In the genomic region with DNA sequence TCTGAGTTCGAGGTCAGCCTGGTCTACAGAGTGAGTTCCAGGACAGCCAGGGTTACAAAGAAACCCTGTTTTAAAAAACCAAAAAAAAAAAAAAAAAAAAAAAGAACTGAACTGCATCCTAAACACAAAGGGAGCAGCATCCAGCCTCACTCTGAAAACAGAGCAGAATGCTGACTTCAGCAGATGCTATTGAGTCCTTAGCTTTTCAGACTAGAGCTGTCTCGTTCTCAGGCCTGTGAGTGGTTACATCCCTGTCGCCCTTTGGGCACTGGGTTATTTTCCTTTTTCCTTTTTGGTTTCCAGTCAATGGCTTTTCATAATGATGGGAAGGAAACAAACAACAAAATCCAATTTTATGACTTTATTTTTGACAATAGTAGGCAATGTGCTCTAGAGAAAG, we compare ENCODE assay signal across 30 mouse cellular contexts.
"Had no signal": no experiment of that assay in that cellular context is flagged by ENCODE, and none has a peak within 500 bp of the region (broad histone marks: within the 10 kb centered on the region; RNA-seq: fewer than 3 reads in every experiment).

No protein-coding gene starts in this region.

- H3K9ac ChIP-seq: embryonic facial prominence, embryonic 12.5 days; embryonic facial prominence, embryonic 13.5 days; embryonic facial prominence, embryonic 15.5 days; forebrain, embryonic 12.5 days; forebrain, embryonic 13.5 days; forebrain, embryonic 15.5 days; forebrain, postnatal 0 days had no signal

- H3K36me3 ChIP-seq: embryonic facial prominence, embryonic 10.5 days; embryonic facial prominence, embryonic 12.5 days; embryonic facial prominence, embryonic 13.5 days; embryonic facial prominence, embryonic 15.5 days; forebrain, embryonic 10.5 days; forebrain, embryonic 12.5 days; forebrain, embryonic 15.5 days had no signal

- H3K9me3 ChIP-seq: embryonic facial prominence, embryonic 10.5 days; embryonic facial prominence, embryonic 12.5 days; embryonic facial prominence, embryonic 13.5 days; embryonic facial prominence, embryonic 15.5 days; forebrain, embryonic 10.5 days; forebrain, embryonic 12.5 days; forebrain, embryonic 13.5 days; forebrain, embryonic 15.5 days had no signal

- H3K4me1 ChIP-seq: embryonic facial prominence, embryonic 12.5 days; embryonic facial prominence, embryonic 13.5 days; embryonic facial prominence, embryonic 15.5 days; forebrain, embryonic 10.5 days; forebrain, embryonic 12.5 days; forebrain, embryonic 13.5 days; forebrain, embryonic 15.5 days had no signal

- H3K4me2 ChIP-seq: embryonic facial prominence, embryonic 12.5 days; embryonic facial prominence, embryonic 13.5 days; embryonic facial prominence, embryonic 15.5 days; forebrain, embryonic 12.5 days; forebrain, embryonic 13.5 days; forebrain, embryonic 15.5 days had no signal

- H3K27ac ChIP-seq: embryonic facial prominence, embryonic 10.5 days; embryonic facial prominence, embryonic 12.5 days; embryonic facial prominence, embryonic 13.5 days; embryonic facial prominence, embryonic 15.5 days; forebrain, embryonic 10.5 days; forebrain, embryonic 12.5 days; forebrain, embryonic 13.5 days; forebrain, embryonic 15.5 days; gastrocnemius, adult 2 months; heart, adult 2 months had no signal

- ATAC-seq: forebrain, embryonic 13.5 days; forebrain, embryonic 14.5 days; forebrain, embryonic 15.5 days; forebrain, embryonic 16.5 days; forebrain, postnatal 0 days had no signal

- H3K27me3 ChIP-seq: embryonic facial prominence, embryonic 12.5 days; embryonic facial prominence, embryonic 13.5 days; embryonic facial prominence, embryonic 15.5 days; forebrain, embryonic 13.5 days; forebrain, embryonic 15.5 days had no signal

- H3K4me3 ChIP-seq: embryonic facial prominence, embryonic 10.5 days; embryonic facial prominence, embryonic 12.5 days; embryonic facial prominence, embryonic 13.5 days; embryonic facial prominence, embryonic 15.5 days; erythroblast, embryonic 14.5 days; forebrain, embryonic 10.5 days; forebrain, embryonic 12.5 days; forebrain, embryonic 13.5 days; forebrain, embryonic 15.5 days; gastrocnemius, adult 2 months; heart, adult 2 months had no signal

- DNase-seq: cerebellum, adult 18-20 months; cerebellum, adult 2 months; cerebellum, adult 8-10 months; cerebellum, adult 9-10 months; cerebellum, adult 9-11 months; cerebellum, postnatal 10 days; cerebellum, postnatal 14 days; cerebellum, postnatal 25 days; cerebellum, postnatal 36 days; embryo, embryonic 11 days; forebrain, postnatal 0 days; gastrocnemius, adult 2 months; gastrocnemius, postnatal 10 days; gastrocnemius, postnatal 14 days; gastrocnemius, postnatal 25 days; gastrocnemius, postnatal 36 days; heart, adult 11 months; heart, adult 18-20 months; heart, adult 2 months had no signal
